Comparison of ENCODE assay signal across 21 mouse cellular contexts in the genomic region with DNA sequence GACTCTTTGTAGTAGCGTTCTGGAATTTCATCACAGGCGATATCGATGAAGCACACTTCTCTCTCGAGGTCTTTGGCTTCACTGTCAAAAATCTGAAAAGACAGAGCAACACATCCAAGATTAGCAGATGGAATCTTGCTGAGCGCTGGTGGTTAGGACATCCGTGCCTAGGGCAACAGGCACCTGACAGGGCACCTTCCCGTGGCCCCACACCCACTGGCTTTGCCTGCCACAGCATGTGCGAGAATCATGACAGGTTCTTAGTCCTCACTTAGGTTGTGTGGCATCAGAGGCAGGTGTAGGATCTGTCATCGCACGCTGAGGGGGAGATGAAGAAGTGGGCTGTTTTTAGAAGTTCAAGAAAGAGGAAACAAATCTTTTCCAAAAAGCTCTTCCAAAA.
DNase-seq lines count a peak whose midpoint lies in the region; ATAC-seq lines count a peak whose summit lies in the region.
"Had no signal": no experiment of that assay in that cellular context is flagged by ENCODE, and none has a peak within 500 bp of the region (broad histone marks: within the 10 kb centered on the region; RNA-seq: fewer than 3 reads in every experiment).

No protein-coding gene starts in this region.

- DNase-seq in cerebellum, postnatal 25 days = peak; percentile 36 to 58
- DNase-seq in cerebellum, adult 18-20 months = no peak
- DNase-seq in frontal cortex, postnatal 14 days (ENCODE audit: low spot score in 2 of 2) = no peak
- DNase-seq in fat pad, adult 2 months (ENCODE audit: extremely low read depth, low read depth, low spot score) = peak; percentile 42
- DNase-seq in kidney, postnatal 10 days = no peak
- DNase-seq: adrenal gland, adult 2 months; adrenal gland, postnatal 14 days; cerebellum, adult 9-10 months; forebrain, postnatal 0 days; gastrocnemius, postnatal 14 days; heart, adult 2 months; heart, postnatal 14 days; heart, postnatal 4 days; kidney, adult 18-20 months; kidney, adult 9 months had no signal

- ATAC-seq in frontal cortex, adult (ENCODE audit: low TSS enrichment) = peak; percentile 34; the same call in 1 of the 2 replicates
- ATAC-seq: CD4-positive, CD25-positive, alpha-beta regulatory T cell, adult 4 months; forebrain, embryonic 14.5 days; forebrain, postnatal 0 days; hindbrain, postnatal 0 days; inflammation-experienced regulatory T-cells, adult 6 months; intestine, embryonic 16.5 days had no signal

Comparison
In these comparisons a context has a peak if more than half of its experiments do, and no peak if none do; other contexts are left out.
1. DNase-seq: peak in cerebellum, postnatal 25 days (2 of 2) and fat pad, adult 2 months (single experiment); none in cerebellum, adult 18-20 months (0 of 2), frontal cortex, postnatal 14 days (0 of 2) and kidney, postnatal 10 days (single experiment).